Mouse (Mus musculus): ENCODE results near the gene Itgav. TPM values are rescaled to one million over a fixed set of nuclear protein-coding genes. Genes with fewer than 3 reads are reported as not detected.

Itgav gene
- polyA plus RNA-seq, 1 experiment from 2014 or later = 39.6 TPM

DNA sequence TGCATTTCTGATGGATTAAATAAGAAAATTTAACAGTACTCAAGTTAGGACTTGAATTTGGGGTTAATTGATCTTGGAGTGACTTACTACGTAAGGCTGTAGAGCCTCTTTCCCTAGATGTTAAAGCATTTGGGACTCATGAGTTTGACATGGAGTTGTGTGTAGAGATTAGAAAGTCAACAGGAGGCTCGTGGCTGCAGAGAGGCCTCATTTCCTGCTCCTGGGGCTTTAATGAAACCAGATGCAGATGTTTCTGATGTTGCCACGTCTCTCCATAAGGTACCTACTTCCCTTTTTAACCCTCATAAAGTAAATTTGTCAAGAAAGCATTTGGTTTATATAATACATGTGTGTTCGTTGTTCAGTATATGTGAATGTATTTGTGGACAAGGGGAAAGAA, 132.0 kb downstream of the Itgav start:
- no peak overlapping the region for H3K27ac ChIP-seq (ENCODE audit: low read length)
- H3K4me3 ChIP-seq (ENCODE audit: low read length) = no peak overlapping the region
- H3K4me1 ChIP-seq (ENCODE audit: control insufficient read depth, insufficient read depth, low read length) = no peaks in the 10 kb centered on the region
- no peaks in the 10 kb centered on the region for H3K36me3 ChIP-seq (ENCODE audit: control insufficient read depth, insufficient read depth, low read length)
- H3K9ac ChIP-seq (ENCODE audit: low read depth, low read length) = no peak overlapping the region
- no peak for ATAC-seq
- no peak overlapping the region for H3K4me2 ChIP-seq (ENCODE audit: low read depth, low read length)
- no peaks in the 10 kb centered on the region for H3K27me3 ChIP-seq (replicated peaks; ENCODE audit: control insufficient read depth, insufficient read depth, low read length)
- H3K9me3 ChIP-seq (ENCODE audit: control insufficient read depth, low read length) = no peaks in the 10 kb centered on the region
- 49% methylated on average over 4 of the region's 4 CpGs for WGBS

Other genes starting within 250 kb of the Itgav start
- gene Zc3h15, start 80.0 kb upstream of the Itgav start, polyA plus RNA-seq (2015; fragmentation: Nextera tagmentation; extraction: Ambion mirVana) = 99.0 and 113 TPM in 2 replicates
- gene Fam171b, start 88.2 kb downstream of the Itgav start, polyA plus RNA-seq (2015; fragmentation: Nextera tagmentation; extraction: Ambion mirVana) = 6.6 and 6.8 TPM in 2 replicates
- not detected in 2 replicates for gene Zswim2, start 216.8 kb downstream of the Itgav start, polyA plus RNA-seq (2015; fragmentation: Nextera tagmentation; extraction: Ambion mirVana)
- not detected in 2 replicates for gene Gm13698, start 231.3 kb downstream of the Itgav start, polyA plus RNA-seq (2015; fragmentation: Nextera tagmentation; extraction: Ambion mirVana)
- gene Gm13693, start 237.1 kb downstream of the Itgav start, polyA plus RNA-seq (2015; fragmentation: Nextera tagmentation; extraction: Ambion mirVana) = not detected in 2 replicates
- not detected in 2 replicates for gene Gm13695, start 242.9 kb downstream of the Itgav start, polyA plus RNA-seq (2015; fragmentation: Nextera tagmentation; extraction: Ambion mirVana)
- not detected in 2 replicates for gene Gm13696, start 248.7 kb downstream of the Itgav start, polyA plus RNA-seq (2015; fragmentation: Nextera tagmentation; extraction: Ambion mirVana)